ENCODE assay signal across 8 mouse cellular contexts in the genomic region with DNA sequence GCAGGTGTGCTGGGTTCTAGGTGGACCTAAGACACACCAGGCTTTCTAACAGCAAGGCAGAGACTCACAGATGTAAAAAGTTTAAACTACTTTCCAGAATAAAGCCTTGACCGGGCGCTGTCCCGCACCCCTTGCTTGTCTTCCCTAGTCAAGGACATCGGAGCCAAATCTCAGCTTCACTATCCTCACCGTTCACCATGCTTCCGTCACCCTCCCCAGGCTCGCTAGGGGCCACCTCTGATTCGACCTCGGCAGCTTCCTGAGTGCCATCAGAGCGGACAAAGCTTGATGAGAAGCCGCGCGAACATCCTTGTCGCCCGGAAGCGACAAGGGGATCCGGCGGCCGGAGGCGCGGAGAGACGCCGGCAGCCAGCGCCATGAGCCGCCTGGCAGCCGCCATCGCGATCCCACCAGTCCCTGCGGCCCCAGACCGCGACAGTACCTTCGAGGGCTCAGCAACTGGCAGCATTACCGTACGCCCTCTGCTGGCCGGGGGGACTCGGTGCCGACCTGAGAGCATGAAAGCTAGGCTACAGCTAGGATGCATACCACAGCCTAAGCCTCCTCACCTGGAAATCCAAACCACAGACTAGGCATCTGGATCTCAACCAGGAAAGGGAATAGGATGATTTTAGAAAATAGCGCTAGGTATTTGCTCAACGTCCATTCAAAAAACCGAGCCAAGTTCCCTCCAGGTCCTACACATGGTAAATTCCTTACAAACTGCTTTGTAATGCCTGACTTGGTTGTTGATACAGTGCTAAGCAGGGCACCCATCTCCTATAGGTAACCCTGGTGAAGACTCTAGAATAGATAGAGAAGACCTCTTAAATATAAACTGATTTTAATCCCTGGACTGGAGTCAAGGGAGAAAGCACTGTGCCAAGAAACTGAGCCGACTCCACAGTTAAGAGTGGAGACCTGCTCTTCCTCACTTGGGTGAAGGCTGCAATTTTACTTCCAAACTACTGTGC. TPM values are rescaled to one million over a fixed set of nuclear protein-coding genes. Genes with fewer than 3 reads are reported as not detected.
A peak's percentile ranks its signal among the peaks of the same experiment; 100 is the strongest.
DNase-seq lines count a peak whose midpoint lies in the region; ATAC-seq and TF ChIP-seq lines count a peak whose summit lies in the region.

No protein-coding gene starts in this region.

- peaks cover 78% of the 10 kb centered on the region for H3K36me3 ChIP-seq in G1E (replicated peaks)
- H3K36me3 ChIP-seq in forebrain, embryonic 16.5 days (ENCODE audit: control insufficient read depth, insufficient read depth): peaks cover 30% of the 10 kb centered on the region
- peaks cover 54% of the 10 kb centered on the region for H3K36me3 ChIP-seq in lung, embryonic 15.5 days

- peak overlapping the region; percentile 73 for H3K9ac ChIP-seq in forebrain, embryonic 16.5 days (replicated peaks; ENCODE audit: low read depth, low read length)
- H3K9ac ChIP-seq in lung, embryonic 15.5 days: peak overlapping the region; percentile 93

- 3% methylated on average over 41 of the region's 41 CpGs for WGBS in forebrain, embryonic 16.5 days
- 3% methylated on average over 41 of the region's 41 CpGs for WGBS in lung, embryonic 15.5 days

- H3K4me1 ChIP-seq in G1E (ENCODE audit: insufficient read depth, low read depth, low read length): peaks cover 18% of the 10 kb centered on the region
- H3K4me1 ChIP-seq in forebrain, embryonic 16.5 days (replicated peaks; ENCODE audit: control insufficient read depth, insufficient read depth, low read length): peaks cover 9% of the 10 kb centered on the region
- H3K4me1 ChIP-seq in lung, embryonic 15.5 days: peaks cover 10% of the 10 kb centered on the region

- peak overlapping the region; percentile 35; the same call in 1 of the 2 replicates for H3K27ac ChIP-seq in forebrain, embryonic 16.5 days (ENCODE audit: low read length)
- H3K27ac ChIP-seq in lung, embryonic 15.5 days: peak overlapping the region; percentile 62

- no peaks in the 10 kb centered on the region for H3K27me3 ChIP-seq in G1E (ENCODE audit: insufficient read depth, low read length)
- no peaks in the 10 kb centered on the region for H3K27me3 ChIP-seq in forebrain, embryonic 16.5 days (replicated peaks; ENCODE audit: control insufficient read depth, insufficient read depth, low read length)
- no peaks in the 10 kb centered on the region for H3K27me3 ChIP-seq in lung, embryonic 15.5 days

- peak; percentile 93 for TF ChIP-seq CTCF in G1E (IDR thresholded peaks at IDR 0.05; ENCODE audit: low read depth, low read length)

- H3K4me2 ChIP-seq in forebrain, embryonic 16.5 days (ENCODE audit: low read length): peak overlapping the region; percentile 82
- peak overlapping the region; percentile 73 for H3K4me2 ChIP-seq in lung, embryonic 15.5 days

- peak; percentile 97 for DNase-seq in G1E (ENCODE audit: low spot score)
- peak; percentile 96 to 97 for DNase-seq in cerebellum, adult 18-20 months
- DNase-seq in heart, postnatal 4 days: peak; percentile 96
- DNase-seq in layer of hippocampus, adult 8-10 months (ENCODE audit: low spot score in 2 of 2): peak; percentile 84 to 92
- peak; percentile 80 for DNase-seq in ovary, adult 18-20 months (ENCODE audit: low spot score)
- DNase-seq in thymus, postnatal 0 days (ENCODE audit: low spot score): peak; percentile 92

- peak overlapping the region; percentile 85 for H3K4me3 ChIP-seq in G1E (ENCODE audit: low read depth, low read length)
- H3K4me3 ChIP-seq in forebrain, embryonic 16.5 days (replicated peaks; ENCODE audit: low read length): peak overlapping the region; percentile 97
- H3K4me3 ChIP-seq in lung, embryonic 15.5 days: peak overlapping the region; percentile 94

- peak; percentile 97 for ATAC-seq in G1E (ENCODE audit: extremely low read depth, insufficient number of reproducible peaks, low FRiP score, poor library complexity, severe bottlenecking)
- ATAC-seq in forebrain, embryonic 16.5 days: peak; percentile 97
- ATAC-seq in lung, embryonic 15.5 days (ENCODE audit: borderline replicate concordance, extremely low read depth, low FRiP score, low TSS enrichment): peak; percentile 95

- no peaks in the 10 kb centered on the region for H3K9me3 ChIP-seq in G1E (replicated peaks)
- H3K9me3 ChIP-seq in forebrain, embryonic 16.5 days (ENCODE audit: control insufficient read depth, low read length): no peaks in the 10 kb centered on the region
- H3K9me3 ChIP-seq in lung, embryonic 15.5 days: no peaks in the 10 kb centered on the region

RNA-seq across cellular contexts. Expression of a gene that starts 16.6 kb away (rescaled TPM):
- total RNA-seq in G1E (2014; fragmentation: Nextera tagmentation) (133 and 146 TPM in 2 replicates), G1E (2017) (41.7 and 51.1 TPM in 2 replicates)
- polyA plus RNA-seq in G1E (2012): 72.8 and 94.5 TPM in 2 replicates
- polyA plus RNA-seq in forebrain, embryonic 16.5 days (2015; fragmentation: Nextera tagmentation; extraction: Ambion mirVana): 134 and 143 TPM in 2 replicates
- total RNA-seq in heart, postnatal 4 days (2021): 10 to 100 TPM; 64.3 to 66.5 TPM
- 10 to 100 TPM; 50.9 to 70.5 (median 62.2) TPM for total RNA-seq in layer of hippocampus, adult 8-10 months (2022)
- polyA plus RNA-seq in lung, embryonic 15.5 days (2015; fragmentation: Nextera tagmentation; extraction: Ambion mirVana): 122 TPM in 2 replicates
- polyA plus RNA-seq in thymus, postnatal 0 days (2015; fragmentation: Nextera tagmentation; extraction: Ambion mirVana): 89.4 and 99.1 TPM in 2 replicates

RNA-seq across cellular contexts. Expression of a gene that starts 16.7 kb away (rescaled TPM):
- 61.6 and 64.5 TPM in 2 replicates for total RNA-seq in G1E (2014; fragmentation: Nextera tagmentation)
- 49.5 and 52.7 TPM in 2 replicates for total RNA-seq in G1E (2017)
- polyA plus RNA-seq in G1E (2012): 20.1 and 23.6 TPM in 2 replicates
- 221 and 253 TPM in 2 replicates for polyA plus RNA-seq in forebrain, embryonic 16.5 days (2015; fragmentation: Nextera tagmentation; extraction: Ambion mirVana)
- total RNA-seq in heart, postnatal 4 days (2021): 10 to 100 TPM; 78.0 to 81.8 TPM
- 100 to 1,000 TPM; 156 to 177 (median 173) TPM for total RNA-seq in layer of hippocampus, adult 8-10 months (2022)
- 115 and 120 TPM in 2 replicates for polyA plus RNA-seq in lung, embryonic 15.5 days (2015; fragmentation: Nextera tagmentation; extraction: Ambion mirVana)
- polyA plus RNA-seq in thymus, postnatal 0 days (2015; fragmentation: Nextera tagmentation; extraction: Ambion mirVana): 101 and 104 TPM in 2 replicates

Comparison
In these comparisons a context has a peak if more than half of its experiments do, and no peak if none do; other contexts are left out.
1. Peak in every context shown above with its lines: DNase-seq, ATAC-seq, H3K4me3 ChIP-seq and H3K27ac ChIP-seq.